Mouse (Mus musculus): ENCODE measurements around the gene Anapc2. TPM values are rescaled to one million over a fixed set of nuclear protein-coding genes. Genes with fewer than 3 reads are reported as not detected.
A peak's percentile ranks its signal among the peaks of the same experiment; 100 is the strongest.

The Anapc2 gene
- 71.4 and 111 TPM in 2 replicates for polyA plus RNA-seq (2014; fragmentation: Nextera tagmentation; extraction: Ambion mirVana)

- peaks cover 18% of the 10 kb centered on the region for H3K4me1 ChIP-seq (ENCODE audit: control insufficient read depth, insufficient read depth, low read length)
- no peaks in the 10 kb centered on the region for H3K9me3 ChIP-seq (ENCODE audit: control insufficient read depth, low read length)
- peak within 1 kb of the TSS; percentile 88 for H3K9ac ChIP-seq (ENCODE audit: low read depth, low read length)
- H3K4me2 ChIP-seq (replicated peaks; ENCODE audit: low read depth, low read length) = peak within 1 kb of the TSS; percentile 94
- WGBS = under 1% methylated on average over 55 of the region's 55 CpGs
- H3K27ac ChIP-seq (ENCODE audit: low read depth, low read length) = peak within 1 kb of the TSS; percentile 76
- H3K27me3 ChIP-seq (ENCODE audit: control insufficient read depth, insufficient read depth, low read length) = no peaks in the 10 kb centered on the region
- H3K4me3 ChIP-seq (ENCODE audit: low read length) = peak within 1 kb of the TSS; percentile 93
- peak; percentile 97 for ATAC-seq (ENCODE audit: low FRiP score, low TSS enrichment)
- H3K36me3 ChIP-seq (ENCODE audit: control insufficient read depth, insufficient read depth, low read length) = peaks cover 60% of the 10 kb centered on the region
Measured at GRCm38 (mm10) chr2:25271827-25272511, at the start of gene Anapc2, which contains the start of gene Ssna1. Gene Anapc2 (plus strand): TSS chr2:25272478. Gene Ssna1 (minus strand): TSS chr2:25272438.

- peak overlapping the region; percentile 59 for H3K4me2 ChIP-seq (replicated peaks; ENCODE audit: low read depth, low read length)
- H3K27me3 ChIP-seq (ENCODE audit: control insufficient read depth, insufficient read depth, low read length) = no peaks in the 10 kb centered on the region
- peaks cover 11% of the 10 kb centered on the region; the same call in 1 of the 2 replicates for H3K36me3 ChIP-seq (ENCODE audit: control insufficient read depth, insufficient read depth, low read length)
- H3K9me3 ChIP-seq (ENCODE audit: control insufficient read depth, low read length) = no peaks in the 10 kb centered on the region
- H3K4me3 ChIP-seq (ENCODE audit: low read length) = peak overlapping the region; percentile 86
- H3K4me1 ChIP-seq (ENCODE audit: control insufficient read depth, insufficient read depth, low read length) = peaks cover 18% of the 10 kb centered on the region
- peak overlapping the region; percentile 92 for H3K27ac ChIP-seq (ENCODE audit: low read depth, low read length)
- H3K9ac ChIP-seq (ENCODE audit: low read depth, low read length) = peak overlapping the region; percentile 76
- under 1% methylated on average over 50 of the region's 53 CpGs for WGBS
- peak; percentile 53 for ATAC-seq (ENCODE audit: low FRiP score, low TSS enrichment)
Measured at GRCm38 (mm10) chr2:25223681-25224491, 48.4 kb upstream of the Anapc2 start.

DNA sequence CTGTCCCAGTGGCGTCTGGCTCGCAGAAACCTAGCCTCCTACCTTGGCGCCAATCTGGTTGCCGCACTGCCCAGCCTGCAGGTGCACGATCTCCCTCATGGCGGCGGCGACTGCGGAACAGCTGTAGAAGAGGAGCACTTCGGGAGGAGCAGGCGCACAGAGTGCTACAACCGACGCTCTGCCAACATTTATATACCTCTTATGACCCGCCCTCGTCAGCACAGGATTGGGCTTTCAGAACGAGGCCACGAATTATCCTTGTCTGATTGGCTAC is 47.8 kb upstream of the Anapc2 start, which contains the start of gene Tubb4b:
Tubb4b (minus strand) TSS at position 211 of the 274 bp plus-strand sequence.
- Histone ChIP-seq H3K9ac (ENCODE audit: low read depth, low read length) (peak within 1 kb of the TSS; percentile 76), H3K4me2 (replicated peaks; ENCODE audit: low read depth, low read length) (peak within 1 kb of the TSS; percentile 59), H3K9me3 (ENCODE audit: control insufficient read depth, low read length) (no peaks in the 10 kb centered on the region), H3K4me1 (ENCODE audit: control insufficient read depth, insufficient read depth, low read length) (peaks cover 18% of the 10 kb centered on the region), H3K27me3 (ENCODE audit: control insufficient read depth, insufficient read depth, low read length) (no peaks in the 10 kb centered on the region), H3K4me3 (ENCODE audit: low read length) (peak within 1 kb of the TSS; percentile 86), H3K27ac (ENCODE audit: low read depth, low read length) (peak within 1 kb of the TSS; percentile 97), H3K36me3 (ENCODE audit: control insufficient read depth, insufficient read depth, low read length) (peaks cover 11% of the 10 kb centered on the region; the same call in 1 of the 2 replicates)
- WGBS = 1% methylated on average over 17 of the region's 17 CpGs
- ATAC-seq (ENCODE audit: low FRiP score, low TSS enrichment) = no peak

GRCm38 (mm10) chr2:25224766-25225752 is 47.2 kb upstream of the Anapc2 start:
- Histone ChIP-seq H3K4me2 (replicated peaks; ENCODE audit: low read depth, low read length) (peak overlapping the region; percentile 52), H3K27me3 (ENCODE audit: control insufficient read depth, insufficient read depth, low read length) (no peaks in the 10 kb centered on the region), H3K9me3 (ENCODE audit: control insufficient read depth, low read length) (no peaks in the 10 kb centered on the region), H3K36me3 (ENCODE audit: control insufficient read depth, insufficient read depth, low read length) (peaks cover 11% of the 10 kb centered on the region; the same call in 1 of the 2 replicates), H3K9ac (ENCODE audit: low read depth, low read length) (peak overlapping the region; percentile 70), H3K4me3 (ENCODE audit: low read length) (peak overlapping the region; percentile 86), H3K27ac (ENCODE audit: low read depth, low read length) (peak overlapping the region; percentile 97), H3K4me1 (ENCODE audit: control insufficient read depth, insufficient read depth, low read length) (peaks cover 18% of the 10 kb centered on the region)
- peak; percentile 97 for ATAC-seq (ENCODE audit: low FRiP score, low TSS enrichment)
- WGBS = 1% methylated on average over 41 of the region's 41 CpGs

DNA sequence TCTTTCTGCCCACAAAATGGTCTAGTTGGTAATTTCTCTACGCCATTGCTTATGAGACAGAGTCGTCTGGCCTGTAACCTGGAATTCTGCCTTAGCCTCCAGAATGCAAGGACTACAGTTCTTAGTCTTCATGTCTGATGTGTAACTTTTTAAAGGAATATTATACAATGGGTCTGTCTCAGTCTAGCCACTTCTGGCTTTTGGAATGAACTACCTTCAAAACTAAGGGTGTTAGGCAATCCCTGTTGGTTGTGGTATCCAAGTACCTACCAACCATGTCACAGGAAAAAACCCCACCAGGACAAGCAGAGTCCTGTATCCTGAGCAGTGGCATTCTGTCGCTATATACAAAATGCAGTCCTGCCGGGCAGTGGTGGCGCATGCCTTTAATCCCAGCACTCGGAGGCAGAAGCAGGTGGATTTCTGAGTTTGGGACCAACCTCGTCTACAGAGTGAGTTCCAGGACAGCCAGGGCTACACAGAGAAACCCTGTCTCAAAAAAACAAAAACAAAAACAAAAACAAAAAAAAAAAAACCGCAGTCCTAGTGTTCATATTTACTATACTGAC is 46.4 kb upstream of the Anapc2 start:
- WGBS = 79% methylated on average over 8 of the region's 8 CpGs

GRCm38 (mm10) chr2:25226864-25227263 is 45.4 kb upstream of the Anapc2 start:
- Histone ChIP-seq H3K27ac (ENCODE audit: low read depth, low read length) (no peak overlapping the region), H3K4me1 (ENCODE audit: control insufficient read depth, insufficient read depth, low read length) (peaks cover 18% of the 10 kb centered on the region), H3K36me3 (ENCODE audit: control insufficient read depth, insufficient read depth, low read length) (peaks cover 4% of the 10 kb centered on the region; the same call in 1 of the 2 replicates), H3K9me3 (ENCODE audit: control insufficient read depth, low read length) (no peaks in the 10 kb centered on the region), H3K27me3 (ENCODE audit: control insufficient read depth, insufficient read depth, low read length) (no peaks in the 10 kb centered on the region), H3K4me2 (replicated peaks; ENCODE audit: low read depth, low read length) (no peak overlapping the region), H3K9ac (ENCODE audit: low read depth, low read length) (no peak overlapping the region), H3K4me3 (ENCODE audit: low read length) (no peak overlapping the region)
- ATAC-seq (ENCODE audit: low FRiP score, low TSS enrichment) = no peak
- 86% methylated on average over 5 of the region's 5 CpGs for WGBS

More for the DNA sequence above, 46.4 kb upstream of the Anapc2 start:
- H3K9me3 ChIP-seq (ENCODE audit: control insufficient read depth, low read length) = no peaks in the 10 kb centered on the region
- H3K4me3 ChIP-seq (ENCODE audit: low read length) = peak overlapping the region; percentile 86; the same call in 1 of the 2 replicates
- peak overlapping the region; percentile 52; the same call in 1 of the 2 replicates for H3K4me2 ChIP-seq (replicated peaks; ENCODE audit: low read depth, low read length)
- no peaks in the 10 kb centered on the region for H3K27me3 ChIP-seq (ENCODE audit: control insufficient read depth, insufficient read depth, low read length)
- no peak for ATAC-seq (ENCODE audit: low FRiP score, low TSS enrichment)
- peak overlapping the region; percentile 70; the same call in 1 of the 2 replicates for H3K9ac ChIP-seq (ENCODE audit: low read depth, low read length)
- peaks cover 11% of the 10 kb centered on the region; the same call in 1 of the 2 replicates for H3K36me3 ChIP-seq (ENCODE audit: control insufficient read depth, insufficient read depth, low read length)
- peaks cover 18% of the 10 kb centered on the region for H3K4me1 ChIP-seq (ENCODE audit: control insufficient read depth, insufficient read depth, low read length)
- peak overlapping the region; percentile 97 for H3K27ac ChIP-seq (ENCODE audit: low read depth, low read length)

DNA sequence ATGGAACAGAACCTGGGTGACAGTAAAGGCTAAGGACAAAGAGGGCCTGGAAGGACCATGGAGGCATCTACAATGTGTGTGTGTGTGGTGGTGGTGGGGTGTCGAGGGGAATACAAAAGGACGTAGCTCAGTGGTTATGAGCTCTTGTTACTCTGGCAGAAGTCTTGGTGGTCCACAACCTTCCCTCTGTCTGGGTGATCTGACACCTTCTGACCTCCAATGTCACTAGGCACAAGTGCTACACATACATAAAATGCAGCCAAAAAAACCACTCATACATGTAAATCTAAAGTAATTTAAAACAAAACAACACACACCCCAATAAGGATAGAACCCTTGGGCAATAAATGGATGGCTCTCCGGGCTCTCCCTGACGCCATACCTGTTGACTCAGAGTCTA is 44.9 kb upstream of the Anapc2 start:
- no peak overlapping the region for H3K27ac ChIP-seq (ENCODE audit: low read depth, low read length)
- WGBS = 88% methylated on average over 4 of the region's 4 CpGs
- no peaks in the 10 kb centered on the region for H3K9me3 ChIP-seq (ENCODE audit: control insufficient read depth, low read length)
- no peak for ATAC-seq (ENCODE audit: low FRiP score, low TSS enrichment)
- 0 out of 2 replicates have a peak, but pooled peaks cover 3% of the 10 kb centered on the region for H3K36me3 ChIP-seq (ENCODE audit: control insufficient read depth, insufficient read depth, low read length)
- H3K4me2 ChIP-seq (replicated peaks; ENCODE audit: low read depth, low read length) = no peak overlapping the region
- H3K4me3 ChIP-seq (ENCODE audit: low read length) = no peak overlapping the region
- no peak overlapping the region for H3K9ac ChIP-seq (ENCODE audit: low read depth, low read length)
- H3K27me3 ChIP-seq (ENCODE audit: control insufficient read depth, insufficient read depth, low read length) = no peaks in the 10 kb centered on the region
- H3K4me1 ChIP-seq (ENCODE audit: control insufficient read depth, insufficient read depth, low read length) = peaks cover 18% of the 10 kb centered on the region

GRCm38 (mm10) chr2:25228431-25228889 is 43.8 kb upstream of the Anapc2 start:
- H3K36me3 ChIP-seq (ENCODE audit: control insufficient read depth, insufficient read depth, low read length) = no peaks in the 10 kb centered on the region
- no peak overlapping the region for H3K9ac ChIP-seq (ENCODE audit: low read depth, low read length)
- peaks cover 15% of the 10 kb centered on the region for H3K4me1 ChIP-seq (ENCODE audit: control insufficient read depth, insufficient read depth, low read length)
- WGBS = 1% methylated on average over 7 of the region's 7 CpGs
- peak; percentile 18; the same call in 1 of the 2 replicates for ATAC-seq (ENCODE audit: low FRiP score, low TSS enrichment)
- H3K27me3 ChIP-seq (ENCODE audit: control insufficient read depth, insufficient read depth, low read length) = no peaks in the 10 kb centered on the region
- H3K4me3 ChIP-seq (ENCODE audit: low read length) = peak overlapping the region; percentile 16
- no peaks in the 10 kb centered on the region for H3K9me3 ChIP-seq (ENCODE audit: control insufficient read depth, low read length)
- H3K4me2 ChIP-seq (replicated peaks; ENCODE audit: low read depth, low read length) = peak overlapping the region; percentile 31
- peak overlapping the region; percentile 57 for H3K27ac ChIP-seq (ENCODE audit: low read depth, low read length)
